Mouse (Mus musculus): Measurements from ENCODE around the gene Gm49339.
"Not testable (repeated sequence)": the region's sequence is repeated elsewhere in the genome, so short reads cannot be mapped to it uniquely, and the experiment has no call there.

Gm49339 gene

DNA sequence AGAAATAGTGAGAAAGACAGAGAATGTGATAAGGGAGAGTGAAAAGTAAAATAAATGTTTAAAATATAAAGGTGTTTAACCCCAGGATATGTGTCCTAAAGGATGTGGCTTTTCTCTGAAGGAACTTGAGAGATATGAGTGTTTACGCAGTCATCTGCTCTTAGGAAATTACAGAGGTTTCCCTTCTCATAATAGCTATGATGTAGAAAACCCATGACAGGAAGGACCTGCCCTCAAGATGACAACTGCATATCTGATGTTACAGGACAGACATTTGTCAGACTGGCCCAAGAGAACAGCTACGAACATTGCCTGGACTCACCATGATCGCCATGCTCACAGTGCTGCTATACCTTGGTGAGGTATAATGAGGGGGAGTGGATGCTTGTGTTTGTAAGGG lies at the start of gene Gm49339, which contains the start of gene Lilr4b:
Gene Gm49339 (plus strand): TSS at position 216 of the 400 bp plus-strand sequence.
Gene Lilr4b (plus strand): TSS at position 236 of the 400 bp plus-strand sequence.
- not testable (repeated sequence) for DNase-seq

GRCm38 (mm10) chr10:51432940-51433339 lies 47.5 kb upstream of the Gm49339 start:
- no peak for DNase-seq

DNA sequence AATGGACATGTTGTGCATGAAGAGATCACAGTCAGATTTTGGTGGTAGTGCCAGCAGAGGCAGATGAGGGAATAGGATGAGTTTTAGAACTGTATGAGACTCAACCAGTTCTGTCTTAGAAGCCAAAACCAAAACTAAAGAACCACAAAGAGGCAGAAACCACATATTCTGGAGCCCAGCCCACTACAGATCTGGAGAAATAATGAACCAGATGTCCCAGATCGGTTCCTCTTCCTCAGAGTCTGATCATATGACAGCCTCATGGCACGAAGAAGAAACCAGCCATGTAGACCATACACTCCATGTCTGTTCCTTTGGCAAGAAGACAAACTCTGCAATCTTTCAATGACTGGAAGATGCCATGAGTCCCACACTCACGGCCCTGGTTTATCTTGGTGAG lies 44.7 kb upstream of the Gm49339 start:
- DNase-seq: no peak

GRCm38 (mm10) chr10:51451610-51452009 lies 28.8 kb upstream of the Gm49339 start:
- no peak for DNase-seq

DNA sequence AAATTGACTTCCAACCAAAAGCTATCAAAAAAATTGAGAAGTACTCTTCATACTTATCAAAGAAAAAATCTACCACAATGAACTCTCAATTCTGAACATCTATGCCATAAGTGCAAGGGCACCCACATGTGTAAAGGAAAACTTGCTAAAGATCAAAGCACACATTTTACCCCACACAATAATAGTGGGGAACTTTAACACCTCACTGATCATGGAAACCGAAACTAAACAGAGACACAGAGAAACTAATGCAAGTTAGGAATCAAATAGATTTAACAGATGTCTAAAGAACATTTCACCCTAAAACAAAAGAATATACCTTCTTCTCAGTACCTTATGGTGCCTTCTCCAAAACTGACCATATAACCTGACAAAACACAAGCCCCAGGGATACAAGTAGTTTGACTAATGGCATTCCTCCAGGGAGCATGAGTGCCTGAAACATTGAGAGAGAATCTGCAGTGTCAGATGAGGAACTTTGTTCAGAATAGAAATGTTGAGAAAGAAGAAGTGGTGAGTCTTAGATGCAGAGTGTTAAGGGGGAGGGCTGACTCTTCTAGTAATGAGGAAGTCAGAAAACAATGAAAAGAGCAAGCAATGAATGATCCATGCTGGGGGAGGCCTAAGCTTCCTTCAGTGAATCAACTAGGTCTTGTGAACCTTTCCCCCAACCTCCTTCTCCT lies 26.7 kb upstream of the Gm49339 start:
- DNase-seq: peak; percentile 42

DNA sequence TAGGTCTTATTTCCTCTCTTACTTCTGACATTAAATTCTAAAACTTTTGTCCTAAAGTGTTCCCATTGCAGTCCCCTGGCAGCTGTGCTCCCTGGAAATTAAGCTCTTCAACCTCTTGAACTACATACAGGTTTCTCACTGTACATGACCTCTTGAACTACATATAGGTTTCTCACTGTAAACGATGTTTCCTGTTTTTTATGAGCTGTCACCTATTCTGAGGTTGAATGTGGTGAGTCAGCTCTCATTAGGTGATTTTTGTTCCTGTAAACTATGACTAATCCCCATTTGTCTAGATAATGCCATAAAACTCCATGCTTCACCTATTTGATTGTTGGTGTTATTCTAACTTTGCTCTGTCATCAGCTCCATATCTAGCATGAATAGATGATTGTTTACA lies 26.0 kb upstream of the Gm49339 start:
- DNase-seq: no peak

DNA sequence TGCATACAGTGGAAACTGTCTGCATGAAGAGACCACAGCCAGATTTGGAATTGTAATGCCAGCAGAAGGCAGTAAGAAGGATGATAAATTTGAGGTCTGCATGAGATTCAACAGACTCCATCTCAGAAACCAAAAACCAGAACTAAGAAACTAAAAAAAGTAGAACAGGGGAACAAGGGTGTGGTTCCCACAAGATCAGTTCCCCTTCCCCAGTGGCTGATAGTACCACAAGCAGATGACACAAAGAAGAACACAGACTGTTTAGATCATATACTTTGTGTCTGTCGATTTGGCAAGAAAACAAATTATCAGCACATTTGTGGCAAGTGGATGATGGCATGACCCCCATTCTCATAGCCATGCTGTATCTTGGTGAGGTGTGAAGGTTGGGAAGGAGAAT lies 24.6 kb upstream of the Gm49339 start:
- DNase-seq: peak; percentile 30

GRCm38 (mm10) chr10:51456369-51456768 lies 24.0 kb upstream of the Gm49339 start:
- no peak for DNase-seq

DNA sequence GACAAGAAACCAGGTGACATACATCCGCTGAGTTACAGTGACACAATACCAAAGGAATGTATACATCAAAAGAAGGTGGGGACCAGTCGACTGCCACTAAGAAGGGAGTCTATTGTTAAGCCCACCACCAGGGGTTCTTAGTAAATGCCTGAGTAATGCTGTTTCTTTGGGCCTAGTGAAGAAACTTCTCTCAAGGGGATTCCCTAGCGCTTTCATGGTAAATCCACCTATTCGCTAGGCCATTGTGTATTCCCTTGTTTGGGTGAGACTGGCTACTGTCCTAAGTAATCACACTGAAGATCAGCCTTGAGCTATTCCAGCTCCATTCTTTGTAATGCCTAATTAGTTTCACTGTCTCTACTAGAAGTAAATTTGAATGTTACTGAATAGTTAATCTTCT lies 16.6 kb upstream of the Gm49339 start:
- DNase-seq: not testable (repeated sequence)

GRCm38 (mm10) chr10:51490691-51491090 lies 10.3 kb downstream of the Gm49339 start, which contains the start of gene Lilrb4a:
Gene Lilrb4a, plus strand, starts transcription at chr10:51490956.
- not testable (repeated sequence) for DNase-seq

DNA sequence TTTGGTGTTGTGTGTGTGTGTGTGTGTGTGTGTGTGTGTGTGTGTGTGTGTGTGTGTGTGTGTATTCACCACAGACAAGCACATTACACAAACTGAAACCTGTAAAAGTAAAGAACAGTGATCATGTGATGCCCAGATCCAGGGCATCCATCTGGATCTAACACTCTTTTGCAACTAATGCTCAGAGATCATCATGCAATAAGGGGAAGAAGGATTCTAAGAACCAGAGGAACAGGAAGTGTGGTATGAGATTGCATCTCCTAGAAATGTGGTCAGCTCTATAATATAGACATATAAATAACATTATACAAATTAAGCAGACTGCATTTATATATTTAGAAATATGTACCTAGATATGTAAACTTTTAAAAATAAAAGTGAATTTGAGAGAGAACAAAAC lies 39.6 kb downstream of the Gm49339 start:
- DNase-seq: no peak

DNA sequence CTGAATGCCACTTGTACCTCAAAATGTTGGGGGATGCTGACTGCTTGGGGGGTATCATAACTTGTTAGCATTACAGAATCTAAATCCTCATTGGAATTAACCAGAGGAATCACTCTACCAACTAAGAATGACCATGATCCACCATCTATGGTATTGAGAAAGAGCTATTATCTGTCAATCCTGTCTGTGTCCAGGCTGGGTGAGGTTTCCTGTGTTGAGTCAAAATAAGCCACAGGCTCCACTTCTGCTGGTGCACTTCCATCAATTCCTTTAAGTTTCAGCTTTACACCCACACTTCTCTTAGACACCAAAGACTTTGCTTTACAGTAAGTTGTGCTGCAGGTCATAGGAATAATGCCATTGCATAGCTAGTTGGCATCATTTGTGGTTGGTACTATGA lies 41.0 kb downstream of the Gm49339 start:
- DNase-seq: no peak

GRCm38 (mm10) chr10:51526090-51526489 lies 45.7 kb downstream of the Gm49339 start:
- DNase-seq: peak; percentile 15

DNA sequence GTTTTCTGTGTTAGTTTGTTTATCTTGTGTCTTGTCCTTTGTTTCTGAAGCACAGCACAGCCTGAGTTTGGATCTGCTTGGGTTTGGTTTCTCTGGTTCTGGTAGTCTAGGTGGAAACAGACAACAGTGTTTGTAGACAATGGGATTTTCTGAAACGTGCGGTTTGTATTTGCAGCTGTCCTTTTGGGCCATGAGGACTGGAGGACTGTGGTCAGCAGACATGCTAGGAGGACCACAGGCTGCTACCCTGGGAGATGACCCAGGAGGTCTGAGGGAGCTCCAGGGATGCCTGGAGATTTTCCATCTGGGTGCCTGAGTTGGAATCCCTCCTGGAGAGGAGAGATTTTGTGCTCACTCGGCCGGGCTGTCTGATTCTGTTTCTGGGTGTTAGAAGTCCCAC lies 46.2 kb downstream of the Gm49339 start:
- no peak for DNase-seq

DNA sequence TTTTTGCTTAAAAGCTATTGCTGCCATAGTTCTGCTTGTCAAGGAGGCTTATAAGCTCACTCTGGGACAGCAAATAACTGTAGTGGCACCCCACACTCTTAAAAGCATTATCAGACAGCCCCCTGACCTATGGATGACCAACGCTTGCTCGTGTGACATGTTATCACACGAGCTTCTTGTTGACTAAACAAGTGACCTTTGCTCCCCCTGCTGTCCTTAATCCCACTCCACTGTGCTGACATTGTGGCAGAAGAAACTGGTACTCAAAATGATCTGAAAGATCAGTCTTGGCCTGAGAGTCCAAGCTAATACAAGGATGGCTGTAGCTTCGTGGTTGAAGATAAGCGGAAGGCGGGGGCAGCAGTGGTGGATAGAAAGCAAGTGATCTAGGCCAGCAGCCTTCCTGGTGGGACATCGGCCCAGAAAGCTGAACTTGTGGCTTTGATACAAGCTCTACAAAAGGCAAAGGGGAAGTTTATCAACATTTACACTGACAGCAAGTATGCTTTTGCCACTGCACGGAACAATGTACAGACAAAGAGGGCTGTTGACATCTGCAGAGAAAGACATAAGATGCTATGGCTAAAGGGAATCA lies 48.5 kb downstream of the Gm49339 start:
- DNase-seq: peak; percentile 30

DNA sequence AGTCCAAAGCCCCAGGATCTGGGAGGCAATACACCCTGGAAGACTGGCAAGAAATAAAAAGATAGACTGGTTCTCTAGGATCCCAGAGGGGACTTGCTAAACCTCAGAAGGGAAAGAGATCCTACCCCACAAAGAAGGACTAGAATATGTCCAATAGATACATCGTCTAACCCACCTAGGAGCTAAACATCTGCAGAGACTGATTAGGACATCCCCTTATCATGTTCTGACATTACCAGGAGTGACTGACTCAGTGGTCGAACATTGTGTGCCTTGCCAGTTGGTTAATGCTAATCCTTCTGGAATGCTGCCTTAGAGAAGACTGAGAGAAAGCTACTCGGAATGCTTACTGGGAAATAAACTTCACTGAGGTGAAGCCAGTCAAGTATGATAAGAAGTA lies 49.1 kb downstream of the Gm49339 start:
- no peak for DNase-seq

DNA sequence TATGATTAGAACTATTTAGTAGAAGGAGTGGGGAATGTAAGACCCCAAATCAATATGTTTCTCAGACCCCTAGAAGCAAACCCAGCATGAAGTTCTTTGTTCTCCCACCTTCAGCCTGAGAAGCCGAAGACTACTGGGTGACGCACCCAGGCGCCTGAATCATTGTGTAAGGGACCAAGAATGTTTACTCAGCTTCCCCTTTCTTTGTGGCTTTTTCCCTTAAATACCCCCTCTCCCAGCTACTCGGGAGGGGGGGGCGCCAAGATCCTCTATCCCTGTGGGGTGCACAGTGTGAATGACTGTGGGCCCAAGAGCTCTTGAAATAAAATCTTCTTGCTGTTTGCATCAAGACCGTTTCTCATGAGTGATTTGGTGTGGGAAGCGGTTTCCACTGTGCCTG lies 50.4 kb downstream of the Gm49339 start:
- peak; percentile 14 for DNase-seq
